In the genomic region with DNA sequence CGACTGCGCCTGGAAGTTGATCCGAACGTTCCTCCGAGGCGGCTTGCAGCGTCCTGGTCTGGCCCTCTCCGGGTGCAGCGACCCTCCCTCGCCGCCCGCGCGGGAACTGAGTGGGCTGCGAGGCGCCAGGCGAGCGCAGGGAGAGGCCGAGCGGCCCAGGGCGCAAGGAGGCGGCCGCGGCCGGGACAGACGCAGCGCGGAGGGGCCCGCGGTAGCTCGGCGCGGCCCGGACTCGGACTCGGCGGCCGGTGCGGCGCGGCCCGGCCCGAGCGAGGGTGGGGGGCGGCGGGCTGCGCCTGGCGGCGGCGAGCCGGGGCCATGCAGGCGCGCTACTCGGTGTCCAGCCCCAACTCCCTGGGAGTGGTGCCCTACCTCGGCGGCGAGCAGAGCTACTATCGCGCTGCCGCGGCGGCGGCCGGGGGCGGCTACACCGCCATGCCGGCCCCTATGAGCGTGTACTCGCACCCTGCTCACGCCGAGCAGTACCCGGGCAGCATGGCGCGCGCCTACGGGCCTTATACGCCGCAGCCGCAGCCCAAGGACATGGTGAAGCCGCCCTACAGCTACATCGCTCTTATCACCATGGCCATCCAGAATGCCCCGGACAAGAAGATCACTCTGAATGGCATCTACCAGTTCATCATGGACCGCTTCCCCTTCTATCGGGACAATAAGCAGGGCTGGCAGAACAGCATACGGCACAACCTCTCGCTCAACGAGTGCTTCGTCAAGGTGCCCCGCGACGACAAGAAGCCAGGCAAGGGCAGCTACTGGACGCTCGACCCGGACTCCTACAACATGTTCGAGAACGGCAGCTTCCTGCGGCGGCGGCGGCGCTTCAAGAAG, we compare ENCODE assay signal across 9 mouse cellular contexts. TPM values are rescaled to one million over a fixed set of nuclear protein-coding genes. Genes with fewer than 3 reads are reported as not detected.
DNase-seq lines count a peak whose midpoint lies in the region; ATAC-seq and TF ChIP-seq lines count a peak whose summit lies in the region.
"Had no signal": no experiment of that assay in that cellular context is flagged by ENCODE, and none has a peak within 500 bp of the region (broad histone marks: within the 10 kb centered on the region; RNA-seq: fewer than 3 reads in every experiment).

No protein-coding gene starts in this region.

- 0 out of 2 replicates have a peak overlapping the region, but pooled peaks have one; percentile 20 for H3K27ac ChIP-seq in lung, postnatal 0 days (ENCODE audit: low read length)
- H3K27ac ChIP-seq in heart, embryonic 10.5 days: peak overlapping the region; percentile 95
- peak overlapping the region; percentile 99 for H3K27ac ChIP-seq in kidney, embryonic 16.5 days (ENCODE audit: low read length)

- H3K4me3 ChIP-seq in lung, postnatal 0 days (ENCODE audit: low read depth, low read length): peak overlapping the region; percentile 50
- H3K4me3 ChIP-seq in heart, embryonic 10.5 days: peak overlapping the region; percentile 82
- peak overlapping the region; percentile 87 for H3K4me3 ChIP-seq in kidney, embryonic 16.5 days (ENCODE audit: low read length)

- TF ChIP-seq CTCF in lung, postnatal 0 days (IDR thresholded peaks at IDR 0.05): no peak

- H3K4me1 ChIP-seq in lung, postnatal 0 days (ENCODE audit: insufficient read depth, low read depth, low read length): peaks cover 6% of the 10 kb centered on the region
- peaks cover 48% of the 10 kb centered on the region for H3K4me1 ChIP-seq in heart, embryonic 10.5 days
- H3K4me1 ChIP-seq in kidney, embryonic 16.5 days (ENCODE audit: insufficient read depth, low read length): peaks cover 28% of the 10 kb centered on the region

- 3% methylated on average over 78 of the region's 101 CpGs for WGBS in lung, postnatal 0 days
- WGBS in heart, embryonic 10.5 days: under 1% methylated on average over 100 of the region's 101 CpGs
- WGBS in kidney, embryonic 16.5 days: under 1% methylated on average over 95 of the region's 101 CpGs

- no peaks in the 10 kb centered on the region for H3K9me3 ChIP-seq in lung, postnatal 0 days (ENCODE audit: low read length)
- no peaks in the 10 kb centered on the region for H3K9me3 ChIP-seq in heart, embryonic 10.5 days
- H3K9me3 ChIP-seq in kidney, embryonic 16.5 days (ENCODE audit: low read length): no peaks in the 10 kb centered on the region

- H3K4me2 ChIP-seq in lung, postnatal 0 days (replicated peaks; ENCODE audit: low read depth, low read length): peak overlapping the region; percentile 94
- H3K4me2 ChIP-seq in kidney, embryonic 16.5 days (replicated peaks; ENCODE audit: low read depth, low read length): peak overlapping the region; percentile 83

- DNase-seq in lung, postnatal 0 days (ENCODE audit: low spot score): no peak
- DNase-seq in lung, postnatal 14 days: no peak
- DNase-seq in adrenal gland, postnatal 25 days: peak; percentile 44
- no peak for DNase-seq in heart, embryonic 10.5 days (ENCODE audit: low spot score)
- peak; percentile 77 for DNase-seq in neural tube, embryonic 10.5 days (ENCODE audit: extremely low spot score, low spot score)
- DNase-seq in spleen, postnatal 4 days (ENCODE audit: low spot score in 2 of 2): no peak
- no peak for DNase-seq in right cerebral cortex, postnatal 25 days

- H3K36me3 ChIP-seq in lung, postnatal 0 days (ENCODE audit: insufficient read depth, low read length): no peaks in the 10 kb centered on the region
- peaks cover 10% of the 10 kb centered on the region for H3K36me3 ChIP-seq in heart, embryonic 10.5 days
- H3K36me3 ChIP-seq in kidney, embryonic 16.5 days (ENCODE audit: insufficient read depth, low read length): 0 out of 2 replicates have a peak, but pooled peaks cover 4% of the 10 kb centered on the region

- H3K9ac ChIP-seq in lung, postnatal 0 days (replicated peaks; ENCODE audit: low read depth): no peak overlapping the region
- peak overlapping the region; percentile 98 for H3K9ac ChIP-seq in kidney, embryonic 16.5 days (replicated peaks; ENCODE audit: low read length)

- ATAC-seq in lung, postnatal 0 days: peak; percentile 25
- ATAC-seq in kidney, embryonic 16.5 days (ENCODE audit: low FRiP score, low TSS enrichment): peak; percentile 26; the same call in 1 of the 2 replicates

- H3K27me3 ChIP-seq in lung, postnatal 0 days (replicated peaks; ENCODE audit: insufficient read depth, low read length): peaks cover 88% of the 10 kb centered on the region
- peaks cover 78% of the 10 kb centered on the region for H3K27me3 ChIP-seq in heart, embryonic 10.5 days (ENCODE audit: insufficient read depth, poor library complexity, severe bottlenecking)
- peaks cover 13% of the 10 kb centered on the region for H3K27me3 ChIP-seq in kidney, embryonic 16.5 days (ENCODE audit: insufficient read depth, low read length)

- TF ChIP-seq EP300 in lung, postnatal 0 days (IDR thresholded peaks at IDR 0.05): no peak

RNA-seq across cellular contexts. Expression of a gene that starts 0.7 kb away (rescaled TPM):
- 0.37 and 0.43 TPM in 2 replicates for polyA plus RNA-seq in lung, postnatal 0 days (2015; fragmentation: Nextera tagmentation; extraction: Ambion mirVana)
- 7.3 and 8.1 TPM in 2 replicates for total RNA-seq in adrenal gland, postnatal 25 days (2021)
- polyA plus RNA-seq in heart, embryonic 10.5 days (2016; fragmentation: Nextera tagmentation; extraction: Ambion mirVana): 1.4 and 2.0 TPM in 2 replicates
- polyA plus RNA-seq in kidney, embryonic 16.5 days (2015; fragmentation: Nextera tagmentation; extraction: Ambion mirVana): 2.3 and 3.3 TPM in 2 replicates
- total RNA-seq: common myeloid progenitor, adult 5-6 weeks had no signal

Comparison
In these comparisons a context has a peak if more than half of its experiments do, and no peak if none do; other contexts are left out.
1. DNase-seq: peak in adrenal gland, postnatal 25 days (single experiment) and neural tube, embryonic 10.5 days (single experiment); none in lung, postnatal 0 days (single experiment), lung, postnatal 14 days (single experiment), heart, embryonic 10.5 days (single experiment), spleen, postnatal 4 days (0 of 2) and right cerebral cortex, postnatal 25 days (single experiment).
2. H3K27ac ChIP-seq: peak in every context shown above with its lines; median percentile 99 in kidney, embryonic 16.5 days; 95 in heart, embryonic 10.5 days; 20 in lung, postnatal 0 days.
3. Peak in every context shown above with its lines, with median percentiles within 50 percentile points of each other: H3K4me3 ChIP-seq.